Mouse (Mus musculus): ENCODE measurements around the gene Clec16a.

DNA sequence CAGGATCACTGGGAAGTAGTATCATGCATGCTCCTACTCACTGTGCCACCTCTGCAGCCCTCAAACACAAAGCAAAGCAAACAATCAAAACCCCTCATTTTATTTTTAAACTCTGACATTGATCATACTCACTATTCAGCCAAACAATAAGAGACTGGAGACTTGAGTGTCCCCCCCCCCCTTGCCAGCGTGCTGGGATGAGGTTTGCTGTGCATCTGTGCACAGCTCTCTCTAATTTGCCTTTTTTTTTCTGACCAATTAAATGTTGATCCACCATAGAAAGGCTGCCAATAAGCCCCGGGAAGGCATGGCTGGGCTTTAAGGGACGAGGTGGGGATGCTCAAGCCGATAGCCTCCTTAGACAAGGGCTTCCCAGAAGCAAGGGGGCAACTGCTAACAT is 37.7 kb upstream of the Clec16a start:
- no peak for TF ChIP-seq CTCF (IDR thresholded peaks at IDR 0.05; ENCODE audit: borderline replicate concordance, insufficient read depth, low read length)
- no peak for TF ChIP-seq POLR2A (IDR thresholded peaks at IDR 0.05; ENCODE audit: low read depth, low read length)
